Mouse (Mus musculus): ENCODE measurements around the gene Gm3573. TPM values are rescaled to one million over a fixed set of nuclear protein-coding genes. Genes with fewer than 3 reads are reported as not detected.
"Not testable (repeated sequence)": the region's sequence is repeated elsewhere in the genome, so short reads cannot be mapped to it uniquely, and the experiment has no call there.

Gene Gm3573
- not detected in 2 replicates for polyA plus RNA-seq (2014; fragmentation: Nextera tagmentation; extraction: Ambion mirVana)

- WGBS, result no CpG with 5 or more reads among the region's 1 CpGs
- not testable (repeated sequence) for ATAC-seq (ENCODE audit: low read depth); H3K4me1 ChIP-seq (ENCODE audit: control insufficient read depth, insufficient read depth, low read length); H3K4me3 ChIP-seq (ENCODE audit: low read depth, low read length); H3K27me3 ChIP-seq (ENCODE audit: control insufficient read depth, insufficient read depth, low read length); H3K9me3 ChIP-seq (ENCODE audit: control insufficient read depth, low read length); H3K9ac ChIP-seq (replicated peaks; ENCODE audit: low read depth, low read length); H3K27ac ChIP-seq (ENCODE audit: low read depth, low read length); H3K4me2 ChIP-seq (ENCODE audit: low read depth, low read length); H3K36me3 ChIP-seq (ENCODE audit: control insufficient read depth, insufficient read depth, low read length)
Observed at GRCm38 (mm10) chr14:42190691-42191090, at the start of gene Gm3573. Gene Gm3573 (minus strand): TSS chr14:42190791.

DNA sequence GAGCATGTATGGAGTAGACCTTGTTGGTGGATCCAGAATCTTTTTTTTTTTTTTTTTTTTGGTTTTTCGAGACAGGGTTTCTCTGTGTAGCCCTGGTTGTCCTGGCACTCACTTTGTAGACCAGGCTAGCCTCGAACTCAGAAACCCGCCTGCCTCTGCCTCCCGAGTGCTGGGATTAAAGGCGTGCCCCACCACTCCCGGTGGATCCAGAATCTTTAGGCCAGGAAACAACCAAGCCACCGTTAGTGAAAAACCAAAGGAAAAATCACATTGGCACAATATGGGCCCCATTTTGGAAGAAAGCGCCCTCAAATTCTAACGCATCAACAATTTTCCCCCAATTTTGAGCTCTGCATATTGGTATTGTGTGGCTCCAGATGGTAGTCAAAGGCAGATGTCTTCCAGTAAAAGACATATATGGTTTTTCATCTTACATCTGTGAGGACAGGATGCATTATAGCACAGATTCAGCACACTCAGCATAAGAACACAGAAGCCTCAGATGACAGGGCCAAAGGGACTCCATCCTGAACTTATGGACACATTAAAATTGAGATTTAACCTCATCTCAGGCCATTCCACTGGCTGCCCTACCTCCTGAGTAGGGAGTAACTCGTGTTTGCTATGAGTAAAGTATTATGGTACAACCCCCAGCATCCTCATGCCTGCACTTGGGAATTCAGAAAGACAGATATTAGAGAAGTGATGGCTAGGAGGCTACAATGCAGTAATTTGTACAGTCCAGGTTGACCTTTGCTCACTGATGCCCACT is 26.4 kb upstream of the Gm3573 start:
- H3K36me3 ChIP-seq (ENCODE audit: control insufficient read depth, insufficient read depth, low read length); H3K4me1 ChIP-seq (ENCODE audit: control insufficient read depth, insufficient read depth, low read length); H3K9me3 ChIP-seq (ENCODE audit: control insufficient read depth, low read length); ATAC-seq (ENCODE audit: low read depth); H3K9ac ChIP-seq (replicated peaks; ENCODE audit: low read depth, low read length); H3K27ac ChIP-seq (ENCODE audit: low read depth, low read length); H3K4me3 ChIP-seq (ENCODE audit: low read depth, low read length); H3K4me2 ChIP-seq (ENCODE audit: low read depth, low read length); H3K27me3 ChIP-seq (ENCODE audit: control insufficient read depth, insufficient read depth, low read length): not testable (repeated sequence)
- WGBS, result 79% methylated on average over 8 of the region's 10 CpGs

GRCm38 (mm10) chr14:42183936-42184335 is 6.7 kb downstream of the Gm3573 start:
- ATAC-seq (ENCODE audit: low read depth); H3K9ac ChIP-seq (replicated peaks; ENCODE audit: low read depth, low read length); H3K4me3 ChIP-seq (ENCODE audit: low read depth, low read length); H3K36me3 ChIP-seq (ENCODE audit: control insufficient read depth, insufficient read depth, low read length); H3K27ac ChIP-seq (ENCODE audit: low read depth, low read length); H3K27me3 ChIP-seq (ENCODE audit: control insufficient read depth, insufficient read depth, low read length); H3K9me3 ChIP-seq (ENCODE audit: control insufficient read depth, low read length); H3K4me1 ChIP-seq (ENCODE audit: control insufficient read depth, insufficient read depth, low read length); H3K4me2 ChIP-seq (ENCODE audit: low read depth, low read length): not testable (repeated sequence)
- 90% methylated on average over 3 of the region's 3 CpGs for WGBS

- not testable (repeated sequence) for ATAC-seq (ENCODE audit: low read depth); H3K36me3 ChIP-seq (ENCODE audit: control insufficient read depth, insufficient read depth, low read length); H3K27me3 ChIP-seq (ENCODE audit: control insufficient read depth, insufficient read depth, low read length); H3K27ac ChIP-seq (ENCODE audit: low read depth, low read length); H3K9ac ChIP-seq (replicated peaks; ENCODE audit: low read depth, low read length); H3K4me3 ChIP-seq (ENCODE audit: low read depth, low read length); H3K4me2 ChIP-seq (ENCODE audit: low read depth, low read length); H3K4me1 ChIP-seq (ENCODE audit: control insufficient read depth, insufficient read depth, low read length); H3K9me3 ChIP-seq (ENCODE audit: control insufficient read depth, low read length)
- 88% methylated on average over 1 of the region's 2 CpGs for WGBS
Observed at GRCm38 (mm10) chr14:42162522-42162921, 28.1 kb downstream of the Gm3573 start, which contains the start of gene Gm17027. Gene Gm17027 (minus strand): TSS chr14:42162622.

Other genes starting within 250 kb of the Gm3573 start
- gene 1700024B05Rik, start 246.8 kb downstream of the Gm3573 start, polyA plus RNA-seq (2014; fragmentation: Nextera tagmentation; extraction: Ambion mirVana), result not detected in 2 replicates
- not detected in 2 replicates for gene Gm6401, start 222.9 kb downstream of the Gm3573 start, polyA plus RNA-seq (2014; fragmentation: Nextera tagmentation; extraction: Ambion mirVana)
- not detected in 2 replicates for gene Gm3543, start 207.5 kb downstream of the Gm3573 start, polyA plus RNA-seq (2014; fragmentation: Nextera tagmentation; extraction: Ambion mirVana)
- gene Gm7951, start 73.4 kb downstream of the Gm3573 start, polyA plus RNA-seq (2014; fragmentation: Nextera tagmentation; extraction: Ambion mirVana), result not detected in 2 replicates
- not detected in 2 replicates for gene Gm17027, start 28.2 kb downstream of the Gm3573 start, polyA plus RNA-seq (2014; fragmentation: Nextera tagmentation; extraction: Ambion mirVana)
- not detected in 2 replicates for gene Gm17026, start 69.3 kb upstream of the Gm3573 start, polyA plus RNA-seq (2014; fragmentation: Nextera tagmentation; extraction: Ambion mirVana)
- not detected in 2 replicates for gene Gm9611, start 106.6 kb upstream of the Gm3573 start, polyA plus RNA-seq (2014; fragmentation: Nextera tagmentation; extraction: Ambion mirVana)
- not detected in 2 replicates for gene Gm7995, start 119.4 kb upstream of the Gm3573 start, polyA plus RNA-seq (2014; fragmentation: Nextera tagmentation; extraction: Ambion mirVana)
- gene Gm8005, start 248.9 kb upstream of the Gm3573 start, polyA plus RNA-seq (2014; fragmentation: Nextera tagmentation; extraction: Ambion mirVana), result not detected in 2 replicates

Data from neural tube, embryonic 14.5 days (tissue).